Mouse (Mus musculus): ENCODE measurements around the gene Heca. TPM values are rescaled to one million over a fixed set of nuclear protein-coding genes. Genes with fewer than 3 reads are reported as not detected.
"Not testable (repeated sequence)": the region's sequence is repeated elsewhere in the genome, so short reads cannot be mapped to it uniquely, and the experiment has no call there.

The Heca gene
- polyA plus RNA-seq, 2 experiments, result 2.6 to 5.9 TPM

DNA sequence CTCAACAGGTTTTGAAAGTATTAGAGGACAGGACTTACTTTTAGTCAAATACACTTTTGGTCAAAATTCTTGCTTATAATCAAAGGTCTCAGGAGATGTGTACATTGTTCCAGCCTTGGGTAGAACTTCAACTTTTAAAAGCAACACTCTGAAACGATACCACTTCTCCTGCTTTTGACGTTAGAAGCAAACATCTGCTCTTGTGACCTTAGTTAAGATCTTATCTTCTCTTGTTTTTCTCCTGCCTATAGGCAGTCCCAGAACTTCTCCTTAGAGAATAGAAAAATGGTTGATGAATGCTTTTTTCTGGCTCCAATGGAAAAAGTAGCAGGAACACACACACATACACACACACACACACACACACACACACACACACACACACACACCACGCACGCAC lies 18.2 kb upstream of the Heca start:
- Histone ChIP-seq H3K9ac (replicated peaks) (no peak overlapping the region), H3K27me3 (ENCODE audit: control insufficient read depth, insufficient read depth, low read length) (no peaks in the 10 kb centered on the region), H3K4me1 (replicated peaks; ENCODE audit: control insufficient read depth in 2 of 2, insufficient read depth in 2 of 2, low read length in 1 of 2) (no peaks in the 10 kb centered on the region), H3K27ac (no peak overlapping the region), H3K4me2 (ENCODE audit: low read depth) (no peak overlapping the region), H3K9me3 (ENCODE audit: control insufficient read depth, low read length) (no peaks in the 10 kb centered on the region), H3K36me3 (replicated peaks; ENCODE audit: control insufficient read depth, insufficient read depth, low read depth) (no peaks in the 10 kb centered on the region), H3K4me3 (ENCODE audit: insufficient read depth in 1 of 2, low read depth in 2 of 2, low read length in 2 of 2) (no peak overlapping the region)
- ATAC-seq (ENCODE audit: insufficient read depth) (no peak), DNase-seq (ENCODE audit: low read depth in 3 of 3, low spot score in 3 of 3) (no peak)
- TF ChIP-seq EP300 (IDR thresholded peaks at IDR 0.05; ENCODE audit: low read depth), result no peak
- no peak for TF ChIP-seq CTCF (IDR thresholded peaks at IDR 0.05; ENCODE audit: low read depth)
- WGBS (ENCODE audit: insufficient replicate concordance), result 35% methylated on average over 4 of the region's 4 CpGs

DNA sequence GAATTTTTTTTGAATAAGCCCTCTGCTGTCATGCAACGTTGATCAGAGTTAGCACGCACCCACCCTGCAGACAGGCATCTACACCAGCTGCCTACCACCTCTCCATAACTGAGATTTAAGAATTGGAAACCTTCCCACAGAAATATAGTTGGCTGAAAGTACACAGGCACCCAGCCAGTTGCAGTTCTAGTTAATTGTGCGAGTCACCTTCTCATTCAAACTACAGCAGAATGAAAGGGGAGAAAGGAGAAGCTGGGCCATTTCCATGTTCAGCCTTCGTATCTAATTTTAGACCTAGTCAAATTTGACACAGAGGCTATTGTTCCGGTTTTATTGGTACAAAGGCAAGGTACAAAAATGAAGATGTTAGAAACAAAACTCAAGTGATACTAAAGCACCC lies 2.9 kb upstream of the Heca start:
- 49% methylated on average over 5 of the region's 5 CpGs for WGBS (ENCODE audit: insufficient replicate concordance)
- no peak overlapping the region for H3K9ac ChIP-seq (replicated peaks)
- H3K4me3 ChIP-seq (ENCODE audit: insufficient read depth in 1 of 2, low read depth in 2 of 2, low read length in 2 of 2), result no peak overlapping the region
- H3K4me1 ChIP-seq (replicated peaks; ENCODE audit: control insufficient read depth in 2 of 2, insufficient read depth in 2 of 2, low read length in 1 of 2), result peaks cover 5% of the 10 kb centered on the region in 2 experiments
- ATAC-seq (ENCODE audit: insufficient read depth), result no peak
- TF ChIP-seq CTCF (IDR thresholded peaks at IDR 0.05; ENCODE audit: low read depth), result no peak
- TF ChIP-seq EP300 (IDR thresholded peaks at IDR 0.05; ENCODE audit: low read depth), result no peak
- no peaks in the 10 kb centered on the region for H3K27me3 ChIP-seq (ENCODE audit: control insufficient read depth, insufficient read depth, low read length)
- H3K9me3 ChIP-seq (ENCODE audit: control insufficient read depth, low read length), result no peaks in the 10 kb centered on the region
- no peaks in the 10 kb centered on the region for H3K36me3 ChIP-seq (replicated peaks; ENCODE audit: control insufficient read depth, insufficient read depth, low read depth)
- DNase-seq (ENCODE audit: low read depth in 3 of 3, low spot score in 3 of 3), result no peak
- H3K27ac ChIP-seq, result no peak overlapping the region
- H3K4me2 ChIP-seq (ENCODE audit: low read depth), result no peak overlapping the region

DNA sequence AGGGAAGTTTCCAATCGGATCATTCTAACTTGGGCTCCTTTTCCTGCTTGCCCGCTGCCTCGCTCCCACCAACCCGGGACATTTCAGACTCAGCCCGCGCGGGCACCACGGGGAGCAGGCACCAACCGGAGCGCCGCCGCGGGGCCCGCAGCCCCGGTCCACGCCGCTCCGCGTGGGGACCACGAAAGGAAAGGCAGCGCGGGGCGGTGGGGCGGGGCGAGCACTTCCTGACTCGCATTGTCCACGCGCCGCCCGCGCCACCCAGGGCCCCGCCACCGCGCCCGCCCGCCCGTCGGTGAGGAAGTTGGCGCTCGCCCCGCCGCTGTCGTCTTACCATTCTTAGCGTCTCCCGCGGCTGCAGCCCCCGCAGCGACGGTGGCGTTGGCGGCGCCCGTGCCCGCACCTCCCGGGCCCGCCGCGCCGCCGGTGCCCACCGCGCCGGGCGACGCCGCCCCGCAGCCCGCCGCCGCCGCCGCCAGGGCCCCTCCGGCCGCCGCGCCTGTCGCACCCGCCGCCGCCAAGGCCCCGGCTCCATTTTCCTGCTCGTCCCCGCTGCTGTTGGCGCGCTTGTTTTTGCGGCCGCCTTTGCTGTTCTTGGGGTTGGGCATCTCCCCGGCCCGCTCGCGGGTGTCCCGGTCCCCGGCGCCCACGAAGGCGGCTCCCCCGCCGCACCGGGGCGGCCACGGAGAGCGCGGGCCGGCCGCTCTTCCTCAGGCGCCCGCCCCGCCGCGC lies 526 bp downstream of the Heca start:
- Histone ChIP-seq H3K9me3 (ENCODE audit: control insufficient read depth, low read length) (no peaks in the 10 kb centered on the region), H3K4me2 (ENCODE audit: low read depth) (peak overlapping the region; percentile 77), H3K4me3 (ENCODE audit: insufficient read depth in 1 of 2, low read depth in 2 of 2, low read length in 2 of 2) (peak overlapping the region; percentile 84 to 90), H3K4me1 (replicated peaks; ENCODE audit: control insufficient read depth in 2 of 2, insufficient read depth in 2 of 2, low read length in 1 of 2) (peaks cover 10 to 12% of the 10 kb centered on the region in 2 experiments), H3K36me3 (replicated peaks; ENCODE audit: control insufficient read depth, insufficient read depth, low read depth) (no peaks in the 10 kb centered on the region), H3K27me3 (ENCODE audit: control insufficient read depth, insufficient read depth, low read length) (no peaks in the 10 kb centered on the region), H3K27ac (peak overlapping the region; percentile 20), H3K9ac (replicated peaks) (peak overlapping the region; percentile 86)
- WGBS (ENCODE audit: insufficient replicate concordance), result under 1% methylated on average over 82 of the region's 110 CpGs
- no peak for TF ChIP-seq EP300 (IDR thresholded peaks at IDR 0.05; ENCODE audit: low read depth)
- no peak for TF ChIP-seq CTCF (IDR thresholded peaks at IDR 0.05; ENCODE audit: low read depth)
- DNase-seq (ENCODE audit: low read depth in 3 of 3, low spot score in 3 of 3) (peak in 1 of 3 experiments; percentile 28), ATAC-seq (ENCODE audit: insufficient read depth) (peak; percentile 62)

DNA sequence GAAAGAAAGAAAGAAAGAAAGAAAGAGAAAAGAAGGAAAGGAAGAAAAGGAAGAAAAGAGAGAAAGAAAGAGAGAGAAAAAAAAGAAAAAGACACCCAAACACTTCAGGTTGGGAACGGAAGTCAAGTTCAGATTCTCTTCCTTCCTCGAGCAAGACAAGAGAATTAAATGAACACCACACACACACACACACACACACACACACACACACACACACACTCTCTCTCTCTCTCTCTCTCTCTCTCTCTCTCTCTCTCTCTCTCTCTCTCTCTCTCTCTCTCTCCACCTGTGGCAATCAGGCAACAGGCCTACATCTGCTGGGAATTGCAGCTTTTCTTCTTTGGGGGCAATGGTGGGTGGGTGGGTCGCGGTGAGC lies 1.1 kb downstream of the Heca start:
- H3K9ac ChIP-seq (replicated peaks), result peak overlapping the region; percentile 86
- not testable (repeated sequence) for H3K27ac ChIP-seq; H3K9me3 ChIP-seq (ENCODE audit: control insufficient read depth, low read length); H3K27me3 ChIP-seq (ENCODE audit: control insufficient read depth, insufficient read depth, low read length); DNase-seq (ENCODE audit: low read depth in 3 of 3, low spot score in 3 of 3); ATAC-seq (ENCODE audit: insufficient read depth); H3K36me3 ChIP-seq (replicated peaks; ENCODE audit: control insufficient read depth, insufficient read depth, low read depth)
- peaks cover 10 to 12% of the 10 kb centered on the region in 2 experiments for H3K4me1 ChIP-seq (replicated peaks; ENCODE audit: control insufficient read depth in 2 of 2, insufficient read depth in 2 of 2, low read length in 1 of 2)
- peak overlapping the region; percentile 84 to 90 for H3K4me3 ChIP-seq (ENCODE audit: insufficient read depth in 1 of 2, low read depth in 2 of 2, low read length in 2 of 2)
- H3K4me2 ChIP-seq (ENCODE audit: low read depth), result peak overlapping the region; percentile 77
- WGBS (ENCODE audit: insufficient replicate concordance), result 0% methylated on average over 4 of the region's 4 CpGs

DNA sequence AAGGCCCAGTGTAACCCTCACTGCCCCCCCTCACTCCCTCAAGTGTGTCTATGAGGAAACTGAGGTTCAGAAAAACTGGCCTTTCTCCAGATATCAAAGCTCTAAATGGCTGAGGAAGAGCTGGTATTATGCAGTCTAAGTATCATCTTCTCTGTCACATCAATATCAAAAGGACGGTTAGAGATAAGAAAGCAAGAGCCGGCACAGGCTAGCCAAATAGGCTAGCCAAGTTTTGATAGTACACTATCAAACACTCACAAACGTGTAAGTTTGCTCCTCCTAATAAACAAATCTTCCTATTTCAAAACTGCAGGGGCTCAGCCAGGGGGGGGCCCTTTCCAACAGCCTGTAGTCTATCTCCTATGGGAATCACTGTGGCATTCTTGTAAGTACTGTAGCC lies 1.8 kb downstream of the Heca start:
- DNase-seq (ENCODE audit: low read depth in 3 of 3, low spot score in 3 of 3) (peak in 2 of 3 experiments; percentile 45 to 52), ATAC-seq (ENCODE audit: insufficient read depth) (peak; percentile 54)

More for the DNA sequence above, 1.8 kb downstream of the Heca start:
- Histone ChIP-seq H3K9ac (replicated peaks) (peak overlapping the region; percentile 57), H3K4me1 (replicated peaks; ENCODE audit: control insufficient read depth in 2 of 2, insufficient read depth in 2 of 2, low read length in 1 of 2) (peaks cover 10 to 12% of the 10 kb centered on the region in 2 experiments), H3K36me3 (replicated peaks; ENCODE audit: control insufficient read depth, insufficient read depth, low read depth) (no peaks in the 10 kb centered on the region), H3K27me3 (ENCODE audit: control insufficient read depth, insufficient read depth, low read length) (no peaks in the 10 kb centered on the region), H3K9me3 (ENCODE audit: control insufficient read depth, low read length) (no peaks in the 10 kb centered on the region), H3K4me3 (ENCODE audit: insufficient read depth in 1 of 2, low read depth in 2 of 2, low read length in 2 of 2) (peak overlapping the region; percentile 35 to 90; a peak in 3 of 4 replicates), H3K4me2 (ENCODE audit: low read depth) (peak overlapping the region; percentile 77), H3K27ac (peak overlapping the region; percentile 46)
- 18% methylated on average over 3 of the region's 3 CpGs for WGBS (ENCODE audit: insufficient replicate concordance)
- TF ChIP-seq EP300 (IDR thresholded peaks at IDR 0.05; ENCODE audit: low read depth) (peak; percentile 75), CTCF (IDR thresholded peaks at IDR 0.05; ENCODE audit: low read depth) (no peak)

Data from liver, embryonic 14.5 days (tissue).